Mouse (Mus musculus): Measurements from ENCODE around the gene Ufsp1.

- TF ChIP-seq CTCF (IDR thresholded peaks at IDR 0.05; ENCODE audit: low read depth) (0 out of 2 replicates have a peak, but pooled peaks have one; percentile 19), EP300 (IDR thresholded peaks at IDR 0.05; ENCODE audit: low read depth) (no peak; the same call in 1 of the 2 replicates)
Measured at GRCm38 (mm10) chr5:137293839-137294743, at the start of gene Ufsp1.

Data from liver, embryonic 14.5 days (tissue).